Comparison of ENCODE assay signal across 21 mouse cellular contexts in genomic region chr13:31109231-31109630, GRCm38 (mm10).
DNase-seq lines count a peak whose midpoint lies in the region; ATAC-seq and TF ChIP-seq lines count a peak whose summit lies in the region.
"Had no signal": no experiment of that assay in that cellular context is flagged by ENCODE, and none has a peak within 500 bp of the region (broad histone marks: within the 10 kb centered on the region; RNA-seq: fewer than 3 reads in every experiment).

No protein-coding gene starts in this region.

- peak; percentile 33 for DNase-seq in adrenal gland, adult 2 months
- no peak for DNase-seq in adrenal gland, postnatal 4 days (ENCODE audit: low spot score in 2 of 2)
- peak; percentile 40 for DNase-seq in limb, embryonic 14.5 days (ENCODE audit: low spot score)
- no peak for DNase-seq in limb, embryonic 10.5 days (ENCODE audit: low spot score)
- DNase-seq in NIH3T3 (ENCODE audit: low read depth) = peak; percentile 74
- peak; percentile 7 for DNase-seq in fibroblast of lung, adult 2 months (ENCODE audit: low read depth)
- no peak for DNase-seq in left cerebral cortex, postnatal 25 days (ENCODE audit: low spot score in 2 of 2)
- no peak for DNase-seq in urinary bladder, postnatal 10 days (ENCODE audit: low spot score)
- DNase-seq: adrenal gland, postnatal 10 days; adrenal gland, postnatal 25 days; cerebellum, adult 11-12 months; cerebellum, adult 2 months; cerebellum, adult 9-10 months; cerebellum, postnatal 10 days; cerebellum, postnatal 25 days had no signal

- intact Hi-C loops in left cerebral cortex, postnatal 25 days (cut with DNase I) = no loop called here

- ATAC-seq in limb, embryonic 14.5 days (ENCODE audit: low FRiP score, low read depth) = no peak
- ATAC-seq: forebrain, embryonic 14.5 days; forebrain, embryonic 16.5 days had no signal

- 60% methylated on average over 2 of the region's 2 CpGs for WGBS in limb, embryonic 14.5 days
- 88% methylated on average over 2 of the region's 2 CpGs for WGBS in limb, embryonic 10.5 days

- H3K27me3 ChIP-seq in limb, embryonic 14.5 days (ENCODE audit: control insufficient read depth, insufficient read depth, low read length) = no peaks in the 10 kb centered on the region
- no peaks in the 10 kb centered on the region for H3K27me3 ChIP-seq in limb, embryonic 10.5 days (ENCODE audit: low read depth, poor library complexity, severe bottlenecking)
- H3K27me3 ChIP-seq: embryonic facial prominence, embryonic 13.5 days; forebrain, embryonic 12.5 days had no signal

- H3K9me3 ChIP-seq in limb, embryonic 14.5 days (ENCODE audit: control insufficient read depth, low read length) = no peaks in the 10 kb centered on the region
- no peaks in the 10 kb centered on the region for H3K9me3 ChIP-seq in limb, embryonic 10.5 days (replicated peaks)
- H3K9me3 ChIP-seq: embryonic facial prominence, embryonic 13.5 days; forebrain, embryonic 10.5 days; forebrain, embryonic 12.5 days; G1E had no signal

- no peaks in the 10 kb centered on the region for H3K4me1 ChIP-seq in limb, embryonic 14.5 days (ENCODE audit: control insufficient read depth, insufficient read depth, low read length)
- H3K4me1 ChIP-seq in limb, embryonic 10.5 days = no peaks in the 10 kb centered on the region
- H3K4me1 ChIP-seq: embryonic facial prominence, embryonic 13.5 days; forebrain, embryonic 10.5 days; forebrain, embryonic 12.5 days had no signal

- no peak overlapping the region for H3K27ac ChIP-seq in limb, embryonic 14.5 days (replicated peaks; ENCODE audit: low read depth, low read length)
- H3K27ac ChIP-seq in limb, embryonic 10.5 days = no peak overlapping the region
- H3K27ac ChIP-seq: embryonic facial prominence, embryonic 13.5 days; forebrain, embryonic 10.5 days; forebrain, embryonic 12.5 days had no signal

- no peaks in the 10 kb centered on the region for H3K36me3 ChIP-seq in limb, embryonic 14.5 days (ENCODE audit: control insufficient read depth, insufficient read depth, low read length)
- H3K36me3 ChIP-seq in limb, embryonic 10.5 days = no peaks in the 10 kb centered on the region
- H3K36me3 ChIP-seq: embryonic facial prominence, embryonic 13.5 days; forebrain, embryonic 10.5 days; forebrain, embryonic 12.5 days; G1E had no signal

- no peak overlapping the region for H3K9ac ChIP-seq in limb, embryonic 14.5 days (ENCODE audit: low read depth, low read length, severe bottlenecking)
- H3K9ac ChIP-seq: embryonic facial prominence, embryonic 13.5 days; forebrain, embryonic 12.5 days had no signal

- no peak for TF ChIP-seq POLR2A in limb, embryonic 14.5 days (IDR thresholded peaks at IDR 0.05; ENCODE audit: borderline replicate concordance, extremely low read depth, insufficient read depth, insufficient read length)

- H3K4me3 ChIP-seq in limb, embryonic 14.5 days (replicated peaks; ENCODE audit: low read length) = no peak overlapping the region
- H3K4me3 ChIP-seq in limb, embryonic 10.5 days = no peak overlapping the region
- H3K4me3 ChIP-seq: embryonic facial prominence, embryonic 13.5 days; forebrain, embryonic 10.5 days; forebrain, embryonic 12.5 days had no signal

- H3K4me2 ChIP-seq in limb, embryonic 14.5 days (replicated peaks; ENCODE audit: low read depth, low read length, severe bottlenecking) = no peak overlapping the region
- H3K4me2 ChIP-seq: embryonic facial prominence, embryonic 13.5 days; forebrain, embryonic 12.5 days had no signal

Comparison
In these comparisons a context has a peak if more than half of its experiments do, and no peak if none do; other contexts are left out.
1. DNase-seq: peak in adrenal gland, adult 2 months (single experiment), limb, embryonic 14.5 days (single experiment), NIH3T3 (single experiment) and fibroblast of lung, adult 2 months (single experiment); none in adrenal gland, postnatal 4 days (0 of 2), limb, embryonic 10.5 days (single experiment), left cerebral cortex, postnatal 25 days (0 of 2) and urinary bladder, postnatal 10 days (single experiment).